Mouse (Mus musculus): Measurements from ENCODE around the gene Defb36.

DNA sequence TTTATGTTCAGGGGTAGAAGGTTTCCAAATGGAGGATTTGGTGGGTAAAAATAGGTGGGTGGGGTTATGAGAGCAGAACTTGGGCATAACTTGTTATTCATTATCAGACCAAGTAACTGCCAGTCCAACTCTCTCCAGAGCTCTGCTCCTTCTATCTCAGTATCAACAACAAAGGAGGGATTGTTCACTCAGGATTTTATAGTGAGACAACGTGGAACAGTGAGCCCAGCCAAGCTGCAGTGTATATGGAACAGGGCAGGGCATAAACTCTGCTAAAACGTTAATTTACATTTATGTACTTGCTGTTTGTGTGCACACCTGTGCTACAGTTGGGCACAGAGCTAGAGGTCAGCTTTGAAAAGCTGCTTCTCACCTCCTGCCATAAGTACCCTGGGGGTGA lies 15.7 kb upstream of the Defb36 start:
- no peak for TF ChIP-seq POLR2A (IDR thresholded peaks at IDR 0.05; ENCODE audit: borderline replicate concordance, insufficient read depth, low read length)
- no peak for TF ChIP-seq CTCF (IDR thresholded peaks at IDR 0.05; ENCODE audit: borderline replicate concordance, insufficient read depth, low read depth, low read length)

Data from cerebellum, adult 2 months (tissue).